Mouse (Mus musculus): ENCODE measurements around the gene Plch1.

- no peak for TF ChIP-seq CTCF (IDR thresholded peaks at IDR 0.05)
- TF ChIP-seq EP300 (IDR thresholded peaks at IDR 0.05) = no peak
Measured at GRCm38 (mm10) chr3:63740073-63740472, 159.2 kb downstream of the Plch1 start.
